Mouse (Mus musculus) frontal cortex, postnatal 14 days (tissue): Measurements from ENCODE around the gene B3glct.
A peak's percentile ranks its signal among the peaks of the same experiment; 100 is the strongest.

ENCODE experiments used
- DNase-seq, 2 experiments: peaks; one replicate each; pipeline ENCODE4 v3.0.0; 2022; ENCODE audit warnings: low spot score in 2 of 2

Gene B3glct

DNA sequence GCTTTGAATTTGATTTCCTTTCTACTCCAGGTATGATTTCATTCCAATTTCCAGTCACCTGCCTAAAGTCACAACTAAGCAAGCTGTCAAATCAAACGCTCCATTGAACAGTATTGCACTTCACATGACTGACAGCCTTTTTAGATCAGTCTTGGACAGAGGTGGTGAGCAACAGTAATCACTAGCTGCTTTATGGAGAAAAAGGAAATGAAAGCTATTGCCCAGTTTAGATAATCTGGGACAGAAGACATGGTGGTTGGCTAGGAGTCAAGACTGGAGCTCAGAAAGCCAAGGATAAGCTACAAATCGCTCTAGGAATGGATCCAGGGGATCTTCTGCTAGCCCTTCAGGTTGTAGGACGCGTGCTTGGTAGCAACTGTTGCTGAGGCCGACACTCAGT, 14.6 kb upstream of the B3glct start:
- no peak for DNase-seq

DNA sequence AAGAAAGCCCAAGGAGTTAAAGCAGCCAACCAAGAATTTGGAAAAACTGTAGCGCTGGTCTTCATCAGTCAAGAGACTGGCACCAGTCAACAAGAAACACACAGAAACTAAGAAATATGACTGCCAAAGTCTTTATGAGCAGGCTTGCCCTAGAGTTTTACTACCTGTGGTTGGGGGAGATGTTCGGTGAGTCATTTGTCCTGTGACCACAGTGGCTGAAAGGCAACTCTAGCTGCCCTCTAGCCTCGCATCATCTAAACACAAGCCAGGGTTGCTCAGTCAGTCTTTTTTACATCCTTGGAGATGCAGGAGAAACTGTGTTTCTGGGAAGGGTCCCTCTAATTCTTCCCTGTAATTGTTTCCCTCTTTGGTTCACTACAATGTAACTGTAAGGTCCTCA, 834 bp upstream of the B3glct start:
- no peak for DNase-seq

DNA sequence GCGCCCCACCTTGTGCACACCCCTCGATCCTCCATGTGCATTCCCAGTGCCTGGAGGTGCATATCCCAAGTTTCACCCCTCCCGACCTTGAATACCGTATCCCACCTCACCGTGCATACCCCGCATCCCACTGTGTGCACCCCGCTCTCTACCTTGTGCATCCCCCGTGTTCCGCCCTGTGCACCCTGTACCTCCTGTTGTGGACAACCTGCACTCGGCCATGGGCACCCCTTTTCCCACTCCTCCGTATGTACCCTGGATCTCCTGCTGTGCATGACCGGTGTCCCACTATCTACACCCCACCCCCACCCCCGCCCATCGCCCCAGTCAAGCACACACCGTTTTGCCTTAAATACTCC, 939 bp downstream of the B3glct start:
- no peak for DNase-seq

DNA sequence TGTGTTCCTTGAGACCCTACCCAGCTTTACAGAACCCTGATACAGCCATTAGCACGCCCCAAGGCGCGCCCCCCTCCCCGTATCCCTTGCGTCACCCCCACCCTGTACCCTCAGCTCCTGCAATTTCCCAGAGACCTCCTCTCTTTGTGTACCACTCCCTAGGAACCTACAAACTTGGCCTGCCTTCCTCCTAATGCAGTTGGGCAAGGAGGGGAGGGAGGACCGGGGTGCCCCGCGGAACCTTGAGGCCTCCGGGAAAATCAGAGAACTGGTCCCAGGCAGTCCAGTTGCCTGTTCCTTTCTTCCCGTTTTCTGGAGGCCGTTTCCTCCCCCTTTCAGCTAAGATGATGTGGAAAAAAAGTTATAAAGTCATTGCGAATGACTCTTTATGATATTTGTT, 1.3 kb downstream of the B3glct start:
- DNase-seq, result no peak

- no peak for DNase-seq
Observed at GRCm38 (mm10) chr5:149679886-149680285, 1.9 kb downstream of the B3glct start.

GRCm38 (mm10) chr5:149680946-149681345, 2.9 kb downstream of the B3glct start:
- no peak for DNase-seq

GRCm38 (mm10) chr5:149689860-149690259, 11.8 kb downstream of the B3glct start:
- DNase-seq, result no peak

DNA sequence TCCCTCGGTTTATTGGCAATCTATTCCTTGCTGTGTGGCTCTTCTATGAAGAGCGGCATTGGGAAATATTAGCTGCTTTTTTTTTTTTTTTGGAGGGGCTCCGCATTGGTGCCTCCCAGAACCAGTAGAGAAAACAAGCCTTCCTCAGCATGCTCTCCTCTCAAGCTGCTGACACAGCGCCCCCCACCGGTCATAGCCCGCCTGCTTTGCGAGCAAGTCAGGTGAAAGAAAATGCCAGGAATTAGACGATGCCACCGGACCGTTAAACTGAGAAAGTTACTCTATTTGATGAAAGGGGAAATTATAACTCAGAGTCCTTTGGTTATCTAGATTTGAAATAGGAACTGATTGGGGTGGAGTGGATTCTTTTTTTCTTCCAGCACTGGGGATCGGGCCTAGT, 14.5 kb downstream of the B3glct start:
- peak in 1 of 2 experiments; percentile 43 for DNase-seq

GRCm38 (mm10) chr5:149693200-149693599, 15.2 kb downstream of the B3glct start:
- no peak for DNase-seq

GRCm38 (mm10) chr5:149693968-149694367, 15.9 kb downstream of the B3glct start:
- DNase-seq, result no peak

DNA sequence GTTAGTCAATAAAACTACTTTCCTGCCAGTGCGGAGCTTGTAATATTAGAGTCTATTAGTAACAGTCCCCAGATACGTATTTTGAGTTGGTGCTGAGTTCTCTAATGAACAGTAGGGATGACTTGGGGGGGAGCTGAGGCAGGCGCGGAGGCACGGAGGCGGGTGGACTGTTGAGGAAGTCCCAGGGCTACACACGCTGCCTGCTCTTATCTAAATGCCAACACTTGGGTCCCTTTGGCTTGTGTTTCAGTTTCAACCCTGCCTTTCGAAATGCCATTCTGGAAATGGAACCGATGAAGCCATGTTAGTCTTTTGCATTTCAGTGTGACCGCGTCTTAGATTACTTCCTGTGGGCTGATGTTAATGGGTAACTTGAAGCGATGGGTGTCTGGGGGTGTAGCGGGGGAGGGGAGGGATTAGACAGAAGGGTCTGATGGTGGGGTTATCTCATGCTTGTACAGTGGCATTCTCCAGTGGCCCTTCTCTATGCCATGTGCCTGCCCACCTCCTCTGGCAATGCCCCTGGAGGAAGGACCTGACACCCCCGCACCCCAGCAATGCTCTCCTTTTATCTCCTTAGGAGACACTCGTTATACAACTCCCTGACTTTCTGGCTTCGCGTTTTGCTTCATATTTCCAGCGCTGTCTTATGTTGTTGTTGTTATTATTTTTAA, 17.2 kb downstream of the B3glct start:
- DNase-seq, result no peak

DNA sequence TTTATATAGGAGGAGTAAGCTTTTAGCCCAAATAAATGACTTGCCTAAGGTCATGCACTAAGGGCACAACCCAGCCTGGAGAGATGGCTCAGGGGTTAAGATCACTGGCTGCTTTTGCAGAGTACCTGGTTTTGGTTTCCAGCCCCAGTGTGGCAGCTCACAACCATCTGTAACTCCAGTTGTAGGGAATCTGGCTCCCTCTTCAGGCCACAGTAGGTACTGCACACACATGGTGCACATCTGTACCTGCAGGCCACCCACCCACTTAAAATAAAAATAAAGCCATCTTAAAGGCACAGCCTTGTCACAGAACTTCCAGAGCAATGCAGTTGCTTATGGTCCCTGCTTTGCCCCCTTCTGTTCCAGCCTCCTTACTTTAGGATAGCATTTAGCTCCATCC, 24.7 kb downstream of the B3glct start:
- DNase-seq, result no peak

DNA sequence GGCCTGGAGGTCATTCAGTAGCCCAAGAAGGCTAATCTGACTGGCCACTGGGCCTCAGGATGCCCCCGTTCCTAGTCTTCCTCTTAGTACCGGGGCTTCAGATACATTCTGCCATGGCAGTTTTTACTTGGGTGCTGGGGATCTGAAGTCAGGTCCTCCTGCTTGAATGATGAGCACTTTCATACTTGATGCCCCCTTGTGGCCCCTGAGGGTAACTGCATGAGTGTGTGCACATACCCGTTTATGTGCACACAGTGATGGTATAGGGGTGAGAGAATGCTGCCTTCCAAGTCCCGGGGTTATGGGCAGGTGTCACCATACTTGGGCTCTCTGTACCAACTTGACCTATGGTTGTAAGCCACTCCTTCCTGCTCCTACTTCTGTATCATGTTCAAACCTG, 33.5 kb downstream of the B3glct start:
- DNase-seq, result no peak

DNA sequence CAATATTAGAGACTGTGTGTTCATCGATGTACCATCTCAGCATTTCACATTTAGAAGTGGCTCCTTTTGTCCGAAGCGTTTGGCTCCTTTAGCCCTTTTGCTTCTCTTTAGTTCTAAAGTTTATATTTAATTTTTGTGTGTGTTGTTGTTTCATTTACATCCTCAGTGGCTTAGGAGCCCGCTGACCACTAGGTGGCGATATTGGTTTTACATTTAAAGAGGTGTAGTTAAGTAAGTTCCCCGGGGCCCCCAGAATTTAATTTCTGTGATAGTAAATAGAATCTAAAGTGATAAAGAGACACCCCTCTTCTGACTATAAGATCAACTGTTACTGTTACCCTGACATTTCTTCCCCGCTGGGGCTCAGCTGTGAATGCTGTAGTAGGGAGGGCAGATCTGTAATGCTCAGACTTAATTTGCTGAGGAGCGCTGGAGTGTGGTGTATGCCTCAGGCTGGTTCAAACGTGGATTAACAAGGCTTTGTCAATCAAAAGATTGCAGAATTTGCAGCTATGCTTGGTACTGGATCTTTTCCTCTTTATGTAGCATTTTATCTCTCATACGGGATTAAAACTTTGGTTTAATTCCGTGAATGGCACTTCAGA, 35.2 kb downstream of the B3glct start:
- peak in 1 of 2 experiments; percentile 52 for DNase-seq

DNA sequence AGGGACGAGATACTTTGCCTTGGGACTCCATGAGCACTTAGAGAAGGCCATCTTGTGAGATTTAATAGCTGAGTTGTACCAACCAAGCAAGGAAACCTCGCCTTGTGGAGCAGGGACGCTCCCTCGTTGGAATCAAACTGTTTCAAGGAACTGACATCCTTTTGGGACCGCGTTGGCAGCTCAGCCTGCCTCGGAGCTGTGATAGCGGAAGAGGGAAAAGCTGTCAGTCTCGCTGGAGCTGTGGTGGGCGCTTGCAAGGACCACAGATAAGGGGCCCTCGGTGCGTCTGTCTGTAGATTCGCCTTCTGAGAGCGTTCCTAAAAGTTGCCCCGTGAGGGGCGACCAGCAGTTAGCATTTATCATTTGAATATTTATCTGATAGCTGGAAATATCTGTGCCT, 35.8 kb downstream of the B3glct start:
- DNase-seq, result no peak

- no peak for DNase-seq
Observed at GRCm38 (mm10) chr5:149715571-149716328, 37.7 kb downstream of the B3glct start.

GRCm38 (mm10) chr5:149716329-149716690, 38.3 kb downstream of the B3glct start:
- no peak for DNase-seq

- DNase-seq, result no peak
Observed at GRCm38 (mm10) chr5:149731776-149732175, 53.7 kb downstream of the B3glct start.

GRCm38 (mm10) chr5:149737210-149737609, 59.2 kb downstream of the B3glct start:
- no peak for DNase-seq

- no peak for DNase-seq
Observed at GRCm38 (mm10) chr5:149740145-149740544, 62.1 kb downstream of the B3glct start.

GRCm38 (mm10) chr5:149740703-149741102, 62.7 kb downstream of the B3glct start:
- DNase-seq, result no peak

DNA sequence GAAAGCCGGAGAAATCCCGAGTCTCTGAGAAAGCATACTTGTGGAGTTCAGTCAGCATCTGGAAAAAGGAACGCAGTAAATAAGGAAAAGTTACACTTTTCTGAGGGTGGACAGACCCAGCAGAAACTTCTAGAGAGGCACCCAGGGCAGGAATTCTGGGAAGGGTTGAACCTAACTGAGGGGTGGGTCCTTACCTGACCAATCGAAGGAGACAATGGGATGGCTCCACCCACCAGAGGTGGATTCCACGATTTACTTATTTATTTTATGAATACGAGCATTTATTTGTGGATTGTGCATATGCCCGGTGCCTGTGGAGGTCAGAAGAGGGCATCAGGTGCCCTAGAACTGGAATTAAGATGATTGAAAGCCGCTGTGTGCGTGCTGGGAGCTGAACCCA, 64.3 kb downstream of the B3glct start:
- DNase-seq, result no peak

- no peak for DNase-seq
Observed at GRCm38 (mm10) chr5:149745079-149745478, 67.0 kb downstream of the B3glct start.
